22 mouse cellular contexts compared by ENCODE assay signal in genomic region chr8:108937904-108938455, GRCm38 (mm10).
DNase-seq lines count a peak whose midpoint lies in the region; ATAC-seq and TF ChIP-seq lines count a peak whose summit lies in the region.
"Had no signal": no experiment of that assay in that cellular context is flagged by ENCODE, and none has a peak within 500 bp of the region (broad histone marks: within the 10 kb centered on the region; RNA-seq: fewer than 3 reads in every experiment).

No protein-coding gene starts in this region.

- peaks cover 43% of the 10 kb centered on the region for H3K4me1 ChIP-seq in forebrain, embryonic 12.5 days
- peaks cover 25% of the 10 kb centered on the region for H3K4me1 ChIP-seq in forebrain, embryonic 16.5 days (replicated peaks; ENCODE audit: control insufficient read depth, insufficient read depth, low read length)
- peaks cover 31% of the 10 kb centered on the region for H3K4me1 ChIP-seq in hindbrain, embryonic 14.5 days (replicated peaks; ENCODE audit: control insufficient read depth, insufficient read depth, low read length)
- H3K4me1 ChIP-seq in midbrain, embryonic 15.5 days, result peaks cover 46% of the 10 kb centered on the region
- H3K4me1 ChIP-seq: megakaryocyte, embryonic 14.5 days had no signal

- DNase-seq in brain, embryonic 14.5 days (ENCODE audit: low read depth), result peak; percentile 65
- DNase-seq in hindbrain, embryonic 14.5 days (ENCODE audit: low spot score), result no peak
- DNase-seq in cerebellum, adult 8-10 months, result no peak
- DNase-seq in kidney, postnatal 14 days, result no peak
- DNase-seq: cerebellum, adult 9-10 months; gastrocnemius, postnatal 10 days; heart, adult 18-20 months; heart, postnatal 4 days; kidney, postnatal 4 days; layer of hippocampus, adult 9-11 months; lung, adult 2 months; thymus, postnatal 25 days had no signal

- H3K27me3 ChIP-seq in forebrain, embryonic 12.5 days, result peaks cover 14% of the 10 kb centered on the region; the same call in 1 of the 2 replicates
- H3K27me3 ChIP-seq in forebrain, embryonic 16.5 days (replicated peaks; ENCODE audit: control insufficient read depth, insufficient read depth, low read length), result no peaks in the 10 kb centered on the region
- H3K27me3 ChIP-seq in hindbrain, embryonic 14.5 days (ENCODE audit: control insufficient read depth, insufficient read depth, low read length), result no peaks in the 10 kb centered on the region
- no peaks in the 10 kb centered on the region for H3K27me3 ChIP-seq in midbrain, embryonic 15.5 days (replicated peaks)
- H3K27me3 ChIP-seq: megakaryocyte, embryonic 14.5 days had no signal

- no peak overlapping the region for H3K9ac ChIP-seq in forebrain, embryonic 12.5 days
- H3K9ac ChIP-seq in forebrain, embryonic 16.5 days (replicated peaks; ENCODE audit: low read depth, low read length), result no peak overlapping the region
- H3K9ac ChIP-seq in hindbrain, embryonic 14.5 days, result no peak overlapping the region
- H3K9ac ChIP-seq in midbrain, embryonic 15.5 days, result no peak overlapping the region
- H3K9ac ChIP-seq: liver, embryonic 12.5 days had no signal

- H3K4me2 ChIP-seq in forebrain, embryonic 12.5 days, result no peak overlapping the region
- no peak overlapping the region for H3K4me2 ChIP-seq in forebrain, embryonic 16.5 days (ENCODE audit: low read length)
- no peak overlapping the region for H3K4me2 ChIP-seq in hindbrain, embryonic 14.5 days (replicated peaks)
- no peak overlapping the region for H3K4me2 ChIP-seq in midbrain, embryonic 15.5 days
- H3K4me2 ChIP-seq: liver, embryonic 12.5 days had no signal

- no peak for TF ChIP-seq CTCF in brain, embryonic 14.5 days (IDR thresholded peaks at IDR 0.05; ENCODE audit: borderline replicate concordance, extremely low read depth, insufficient read depth, insufficient read length)

- H3K27ac ChIP-seq in forebrain, embryonic 12.5 days, result peak overlapping the region; percentile 71
- H3K27ac ChIP-seq in forebrain, embryonic 16.5 days (ENCODE audit: low read length), result no peak overlapping the region
- peak overlapping the region; percentile 76 for H3K27ac ChIP-seq in hindbrain, embryonic 14.5 days
- peak overlapping the region; percentile 81 for H3K27ac ChIP-seq in midbrain, embryonic 15.5 days
- H3K27ac ChIP-seq: left cerebral cortex, adult 2 months; liver, embryonic 12.5 days had no signal

- H3K9me3 ChIP-seq in forebrain, embryonic 12.5 days, result no peaks in the 10 kb centered on the region
- H3K9me3 ChIP-seq in forebrain, embryonic 16.5 days (ENCODE audit: control insufficient read depth, low read length), result no peaks in the 10 kb centered on the region; the same call in 1 of the 2 replicates
- no peaks in the 10 kb centered on the region for H3K9me3 ChIP-seq in hindbrain, embryonic 14.5 days (ENCODE audit: control insufficient read depth, low read length)
- no peaks in the 10 kb centered on the region for H3K9me3 ChIP-seq in midbrain, embryonic 15.5 days
- H3K9me3 ChIP-seq: liver, embryonic 12.5 days had no signal

- H3K4me3 ChIP-seq in forebrain, embryonic 12.5 days (replicated peaks), result no peak overlapping the region
- H3K4me3 ChIP-seq in forebrain, embryonic 16.5 days (replicated peaks; ENCODE audit: low read length), result no peak overlapping the region
- no peak overlapping the region for H3K4me3 ChIP-seq in hindbrain, embryonic 14.5 days (replicated peaks; ENCODE audit: low read length)
- no peak overlapping the region for H3K4me3 ChIP-seq in midbrain, embryonic 15.5 days
- H3K4me3 ChIP-seq: left cerebral cortex, adult 2 months; liver, embryonic 12.5 days; megakaryocyte, embryonic 14.5 days; myocyte had no signal

- peaks cover 38% of the 10 kb centered on the region; the same call in 1 of the 2 replicates for H3K36me3 ChIP-seq in forebrain, embryonic 12.5 days (replicated peaks)
- no peaks in the 10 kb centered on the region for H3K36me3 ChIP-seq in forebrain, embryonic 16.5 days (ENCODE audit: control insufficient read depth, insufficient read depth)
- peaks cover 25% of the 10 kb centered on the region for H3K36me3 ChIP-seq in hindbrain, embryonic 14.5 days (replicated peaks; ENCODE audit: control insufficient read depth, insufficient read depth)
- H3K36me3 ChIP-seq in midbrain, embryonic 15.5 days (replicated peaks), result peaks cover 11% of the 10 kb centered on the region; the same call in 1 of the 2 replicates
- H3K36me3 ChIP-seq: G1E had no signal

- peak; percentile 47 for ATAC-seq in forebrain, embryonic 12.5 days (ENCODE audit: low FRiP score)
- ATAC-seq in forebrain, embryonic 16.5 days, result no peak
- no peak for ATAC-seq in hindbrain, embryonic 14.5 days (ENCODE audit: low FRiP score)
- no peak; the same call in 1 of the 2 replicates for ATAC-seq in midbrain, embryonic 15.5 days (replicated peaks)
- ATAC-seq in granulocyte monocyte progenitor cell, adult 5-6 weeks (replicated peaks; ENCODE audit: poor library complexity, severe bottlenecking), result no peak
- ATAC-seq: intestine, embryonic 16.5 days; liver, embryonic 12.5 days had no signal

- TF ChIP-seq POLR2A in brain, embryonic 14.5 days (IDR thresholded peaks at IDR 0.05; ENCODE audit: borderline replicate concordance, extremely low read depth, insufficient read depth, insufficient read length, poor library complexity, severe bottlenecking), result no peak

- WGBS in forebrain, embryonic 12.5 days, result 48% methylated on average over 8 of the region's 8 CpGs
- WGBS in forebrain, embryonic 16.5 days, result 38% methylated on average over 8 of the region's 8 CpGs
- 45% methylated on average over 8 of the region's 8 CpGs for WGBS in hindbrain, embryonic 14.5 days
- 53% methylated on average over 8 of the region's 8 CpGs for whole genome bisulfite sequencing in midbrain, embryonic 15.5 days
